Mouse (Mus musculus): ENCODE data around the gene Ces1h.
"Not testable (repeated sequence)": the region's sequence is repeated elsewhere in the genome, so short reads cannot be mapped to it uniquely, and the experiment has no call there.

Ces1h gene

DNA sequence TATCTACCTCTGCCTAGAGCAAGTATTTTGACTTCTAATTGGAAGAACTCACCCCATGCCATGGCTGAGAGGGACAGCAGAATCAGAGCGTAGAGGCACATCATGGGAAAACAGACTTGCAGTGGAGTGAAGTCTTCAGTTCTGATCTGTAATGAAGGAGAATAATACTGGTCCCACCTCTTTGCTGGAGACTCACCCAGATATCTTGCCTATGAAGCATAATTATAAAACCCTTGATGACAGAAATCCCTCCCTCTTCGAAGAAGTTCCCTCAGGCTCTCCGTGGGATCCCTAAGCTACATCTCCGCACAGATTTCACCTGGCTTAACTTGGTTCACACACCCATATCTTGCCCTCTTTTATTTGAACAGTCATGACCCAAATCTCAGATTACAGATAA lies at the start of gene Ces1h:
Gene Ces1h (minus strand): TSS at position 101 of the 400 bp plus-strand sequence.
- no peak for DNase-seq (ENCODE audit: low spot score in 2 of 2)

- DNase-seq (ENCODE audit: low spot score in 2 of 2), result no peak
Measured at GRCm38 (mm10) chr8:93427195-93427594, 47.7 kb upstream of the Ces1h start.

GRCm38 (mm10) chr8:93415387-93415786 lies 35.9 kb upstream of the Ces1h start:
- no peak for DNase-seq (ENCODE audit: low spot score in 2 of 2)

GRCm38 (mm10) chr8:93408830-93409229 lies 29.3 kb upstream of the Ces1h start:
- DNase-seq (ENCODE audit: low spot score in 2 of 2), result no peak

DNA sequence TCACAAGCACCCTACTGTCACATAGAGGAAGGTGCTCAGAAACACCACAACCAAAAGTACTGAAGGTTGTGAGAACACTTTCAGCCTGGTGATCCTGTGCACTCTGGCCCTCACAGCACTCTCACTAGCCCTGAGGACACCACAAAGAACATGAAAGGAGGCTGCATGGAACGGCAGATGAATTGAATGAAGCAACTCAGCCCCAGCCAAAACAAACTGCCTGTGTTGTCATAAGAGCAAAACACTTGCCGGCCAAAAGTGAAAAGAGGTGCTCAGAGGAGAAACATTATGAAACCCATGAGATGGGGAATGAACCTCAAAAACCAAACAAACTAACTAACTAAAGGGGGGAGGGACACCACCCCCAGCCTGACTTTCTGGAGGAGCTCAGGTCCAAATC lies 20.2 kb upstream of the Ces1h start:
- no peak for DNase-seq (ENCODE audit: low spot score in 2 of 2)

- DNase-seq (ENCODE audit: low spot score in 2 of 2), result no peak
Measured at GRCm38 (mm10) chr8:93398044-93398443, 18.5 kb upstream of the Ces1h start.

- DNase-seq (ENCODE audit: low spot score in 2 of 2), result not testable (repeated sequence)
Measured at GRCm38 (mm10) chr8:93394079-93394619, 14.6 kb upstream of the Ces1h start.

GRCm38 (mm10) chr8:93369481-93369880 lies 10.0 kb downstream of the Ces1h start:
- DNase-seq (ENCODE audit: low spot score in 2 of 2), result no peak

DNA sequence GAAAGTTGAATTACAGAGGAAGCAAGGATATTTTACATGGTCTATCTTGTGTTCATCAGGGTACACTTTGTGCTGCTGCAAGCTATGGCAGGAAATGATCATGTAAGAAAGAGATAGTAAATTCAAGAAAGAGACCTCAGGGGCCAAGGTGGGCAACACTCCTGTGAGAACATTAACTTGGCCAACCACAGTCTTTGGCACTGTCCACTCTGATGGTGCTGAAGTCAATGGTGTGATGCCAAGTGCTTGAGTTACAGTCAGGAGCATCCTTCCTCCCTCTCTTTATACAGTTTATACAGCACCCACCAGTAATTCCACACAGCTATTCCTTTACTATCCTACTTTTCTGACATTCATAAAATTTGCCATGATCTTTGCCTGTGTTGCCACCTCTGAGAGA lies 19.4 kb downstream of the Ces1h start:
- DNase-seq (ENCODE audit: low spot score in 2 of 2), result no peak

DNA sequence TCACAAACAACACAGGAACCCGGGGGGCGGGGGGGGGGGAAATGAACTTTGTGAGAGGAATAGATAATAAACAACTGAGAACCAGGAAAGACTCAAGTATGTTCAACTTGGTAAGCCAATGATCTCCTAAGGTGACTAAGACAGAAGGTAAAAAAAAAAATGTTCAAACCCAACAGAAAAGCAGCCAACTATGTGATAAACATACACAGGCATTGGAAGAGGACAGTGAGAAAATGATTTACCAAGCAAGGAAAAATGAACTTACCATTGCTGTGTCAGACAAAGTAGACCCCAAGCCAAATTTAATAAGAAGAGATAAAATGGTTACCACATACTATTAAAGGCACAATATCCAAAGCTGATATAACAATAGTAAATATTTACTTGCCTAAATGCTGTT lies 40.0 kb downstream of the Ces1h start:
- DNase-seq (ENCODE audit: low spot score in 2 of 2), result no peak

DNA sequence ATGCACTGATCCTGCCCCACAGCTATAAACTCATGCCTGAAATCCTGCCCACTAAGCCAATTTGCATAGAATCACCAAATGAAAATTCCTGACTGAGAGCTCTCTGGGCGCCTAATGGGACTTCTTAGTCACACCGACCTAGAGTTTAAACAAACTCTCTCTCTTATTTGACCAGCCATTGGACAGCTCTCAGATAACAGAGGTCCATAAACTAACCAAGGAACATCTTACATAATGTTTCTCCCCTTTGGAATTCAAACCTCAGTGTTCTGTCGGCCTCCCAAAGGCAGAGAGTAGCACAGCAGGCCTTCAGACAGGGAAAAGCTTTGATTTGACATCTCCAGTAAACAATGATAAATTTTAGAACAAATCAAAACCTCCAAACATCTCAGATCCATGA lies 42.3 kb downstream of the Ces1h start, which contains the start of gene Ces1g:
Gene Ces1g (minus strand): TSS at position 102 of the 400 bp plus-strand sequence.
- DNase-seq (ENCODE audit: low spot score in 2 of 2), result no peak

- DNase-seq (ENCODE audit: low spot score in 2 of 2), result no peak
Measured at GRCm38 (mm10) chr8:93332703-93333102, 46.8 kb downstream of the Ces1h start.

- no peak for DNase-seq (ENCODE audit: low spot score in 2 of 2)
Measured at GRCm38 (mm10) chr8:93331151-93331550, 48.4 kb downstream of the Ces1h start.

DNA sequence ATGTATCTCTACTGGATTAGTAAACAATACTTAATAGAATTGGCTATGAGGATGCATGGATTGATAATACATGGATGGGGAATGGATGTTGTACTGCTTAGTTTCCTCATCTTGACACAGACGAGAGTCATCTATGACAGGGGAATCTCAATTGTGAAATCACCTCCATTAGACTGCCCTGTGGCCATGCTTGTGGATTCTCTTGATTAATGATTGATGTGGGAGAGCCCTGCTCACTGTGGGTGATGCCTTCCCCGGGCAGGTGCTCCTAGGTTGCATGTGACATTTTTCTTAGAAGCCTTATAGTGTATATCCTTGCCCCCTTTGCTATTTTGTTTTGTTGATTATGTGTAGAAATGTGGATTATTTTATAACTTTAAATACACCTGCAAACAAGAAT lies 54.4 kb downstream of the Ces1h start:
- no peak for DNase-seq (ENCODE audit: low spot score in 2 of 2)

GRCm38 (mm10) chr8:93317031-93317430 lies 62.5 kb downstream of the Ces1h start:
- no peak for DNase-seq (ENCODE audit: low spot score in 2 of 2)

GRCm38 (mm10) chr8:93315557-93315956 lies 64.0 kb downstream of the Ces1h start:
- no peak for DNase-seq (ENCODE audit: low spot score in 2 of 2)
